Mouse (Mus musculus) midbrain, embryonic 11.5 days (tissue): ENCODE measurements at regions not wholly inside any gene's neighbourhood (a gene's known extent, or its start where the extent isn't known, plus 50 kb on each side); places are given as distances from the start of the nearest gene placed in this dataset.
A peak's percentile ranks its signal among the peaks of the same experiment; 100 is the strongest.

Source experiments
- ATAC-seq: fragments of 200-750 bp; cut with Nextera tagmentation; 2 replicates; pipeline ENCODE4 v1.8.0; 2017; ENCODE audit warnings: moderate TSS enrichment, moderate library complexity; ENCODE audit not compliant: low FRiP score
- DNase-seq: peaks from one replicate; pipeline ENCODE4 v3.0.0; 2015; ENCODE audit warnings: low spot score; ENCODE audit errors: missing footprints
- H3K27ac ChIP-seq: fragments of 300-500 bp; sonication (generic); 2 replicates; pipeline ENCODE4 v1.5.1; 2014; ENCODE audit warnings: low read depth, low read length
- H3K27me3 ChIP-seq: fragments of 300-500 bp; sonication (generic); 2 replicates; pipeline ENCODE4 v1.6.1; 2014; ENCODE audit warnings: mild to moderate bottlenecking, low read length, moderate library complexity, mixed read lengths; ENCODE audit not compliant: control insufficient read depth, insufficient read depth
- H3K36me3 ChIP-seq: fragments of 300-500 bp; sonication (generic); 2 replicates; pipeline ENCODE4 v1.6.1; 2014; ENCODE audit warnings: mild to moderate bottlenecking, low read length, moderate library complexity, mixed read lengths; ENCODE audit not compliant: control insufficient read depth, insufficient read depth
- H3K4me1 ChIP-seq: fragments of 300-500 bp; sonication (generic); 2 replicates; pipeline ENCODE4 v1.6.1; 2014; ENCODE audit warnings: low read length; ENCODE audit not compliant: control insufficient read depth, insufficient read depth
- H3K4me2 ChIP-seq: fragments of 300-500 bp; sonication (generic); 2 replicates; pipeline ENCODE4 v1.6.1; 2014; ENCODE audit warnings: mild to moderate bottlenecking, moderate library complexity
- H3K4me3 ChIP-seq: fragments of 300-500 bp; sonication (generic); 2 replicates; pipeline ENCODE4 v1.5.1; 2014; ENCODE audit warnings: low read depth, low read length
- H3K9ac ChIP-seq: fragments of 300-500 bp; sonication (generic); 2 replicates; pipeline ENCODE4 v1.6.1; 2014; ENCODE audit warnings: low read length
- H3K9me3 ChIP-seq: fragments of 300-500 bp; sonication (generic); 2 replicates; pipeline ENCODE4 v1.6.1; 2016; ENCODE audit warnings: low read length; ENCODE audit not compliant: control insufficient read depth
- WGBS: fragments of 180-500 bp; shearing (Covaris S2); extraction: QIAGEN DNeasy Blood & Tissue Kit; methylation state at CpG from one replicate; pipeline ENCODE4 v1.1.7; 2014; 5-methylcytosine and 5-hydroxymethylcytosine counted together

GRCm38 (mm10) chr5:5956716-5957115 lies 207.6 kb upstream of the Steap1 start:
- H3K4me2 ChIP-seq, result no peak overlapping the region
- DNase-seq, result no peak
- no peaks in the 10 kb centered on the region for H3K36me3 ChIP-seq
- H3K27me3 ChIP-seq, result no peaks in the 10 kb centered on the region
- no peak overlapping the region for H3K4me3 ChIP-seq
- no peak overlapping the region for H3K9ac ChIP-seq
- ATAC-seq, result no peak
- 72% methylated on average over 2 of the region's 2 CpGs for WGBS
- no peaks in the 10 kb centered on the region for H3K9me3 ChIP-seq
- no peaks in the 10 kb centered on the region for H3K4me1 ChIP-seq
- H3K27ac ChIP-seq, result no peak overlapping the region

- Histone ChIP-seq H3K27me3 (no peaks in the 10 kb centered on the region), H3K4me2 (no peak overlapping the region), H3K4me3 (no peak overlapping the region), H3K4me1 (no peaks in the 10 kb centered on the region), H3K9ac (no peak overlapping the region), H3K36me3 (no peaks in the 10 kb centered on the region), H3K9me3 (no peaks in the 10 kb centered on the region), H3K27ac (no peak overlapping the region)
- 88% methylated on average over 2 of the region's 2 CpGs for WGBS
- DNase-seq (no peak), ATAC-seq (no peak)
Observed at GRCm38 (mm10) chr5:5955783-5956182, 206.7 kb upstream of the Steap1 start.

- no peak overlapping the region for H3K27ac ChIP-seq
- no peaks in the 10 kb centered on the region for H3K4me1 ChIP-seq
- no peaks in the 10 kb centered on the region for H3K9me3 ChIP-seq
- H3K4me2 ChIP-seq, result no peak overlapping the region
- 89% methylated on average over 3 of the region's 3 CpGs for WGBS
- DNase-seq, result no peak
- no peak overlapping the region for H3K9ac ChIP-seq
- H3K36me3 ChIP-seq, result no peaks in the 10 kb centered on the region
- no peak for ATAC-seq
- H3K27me3 ChIP-seq, result no peaks in the 10 kb centered on the region
- no peak overlapping the region for H3K4me3 ChIP-seq
Observed at GRCm38 (mm10) chr5:5925796-5926195, 176.7 kb upstream of the Steap1 start.

- Histone ChIP-seq H3K4me3 (no peak overlapping the region), H3K4me1 (no peaks in the 10 kb centered on the region), H3K27me3 (no peaks in the 10 kb centered on the region), H3K9me3 (no peaks in the 10 kb centered on the region), H3K27ac (no peak overlapping the region), H3K36me3 (no peaks in the 10 kb centered on the region), H3K4me2 (no peak overlapping the region), H3K9ac (no peak overlapping the region)
- no peak for DNase-seq
- 13% methylated on average over 1 of the region's 1 CpGs for WGBS
- 0 out of 2 replicates have a peak, but pooled peaks have one; percentile 54 for ATAC-seq
Observed at GRCm38 (mm10) chr5:5916427-5916826, 167.3 kb upstream of the Steap1 start.

DNA sequence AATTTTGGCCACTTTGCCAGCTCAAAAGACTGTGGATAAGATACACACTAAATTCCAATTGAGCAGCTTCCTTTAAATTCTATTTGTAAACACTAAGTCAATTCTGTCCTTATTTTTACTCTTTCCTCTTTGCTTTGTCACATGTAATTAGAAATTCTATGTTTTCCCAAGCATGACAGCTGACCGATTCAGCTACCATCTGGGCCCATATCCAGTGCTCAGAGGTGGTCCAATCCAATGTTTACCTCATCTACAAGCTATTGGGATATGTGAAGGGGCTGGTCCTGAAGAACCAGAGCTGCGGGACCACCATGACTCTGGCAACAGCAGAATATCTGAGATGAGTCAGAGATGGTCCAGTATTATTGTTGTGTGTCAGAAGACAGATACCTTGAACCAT lies 140.2 kb upstream of the Steap1 start:
- H3K9me3 ChIP-seq, result no peaks in the 10 kb centered on the region
- WGBS, result 83% methylated on average over 2 of the region's 2 CpGs
- no peaks in the 10 kb centered on the region for H3K4me1 ChIP-seq
- no peak for ATAC-seq
- no peak overlapping the region for H3K9ac ChIP-seq
- no peak overlapping the region for H3K4me3 ChIP-seq
- H3K27ac ChIP-seq, result no peak overlapping the region
- H3K4me2 ChIP-seq, result no peak overlapping the region
- no peaks in the 10 kb centered on the region for H3K36me3 ChIP-seq
- no peak for DNase-seq
- no peaks in the 10 kb centered on the region for H3K27me3 ChIP-seq

GRCm38 (mm10) chr5:5873425-5873824 lies 124.3 kb upstream of the Steap1 start:
- Histone ChIP-seq H3K4me3 (no peak overlapping the region), H3K4me2 (no peak overlapping the region), H3K27me3 (no peaks in the 10 kb centered on the region), H3K4me1 (no peaks in the 10 kb centered on the region; the same call in 1 of the 2 replicates), H3K9me3 (no peaks in the 10 kb centered on the region), H3K9ac (no peak overlapping the region), H3K27ac (no peak overlapping the region), H3K36me3 (no peaks in the 10 kb centered on the region)
- DNase-seq (no peak), ATAC-seq (no peak)
- 94% methylated on average over 5 of the region's 5 CpGs for WGBS

DNA sequence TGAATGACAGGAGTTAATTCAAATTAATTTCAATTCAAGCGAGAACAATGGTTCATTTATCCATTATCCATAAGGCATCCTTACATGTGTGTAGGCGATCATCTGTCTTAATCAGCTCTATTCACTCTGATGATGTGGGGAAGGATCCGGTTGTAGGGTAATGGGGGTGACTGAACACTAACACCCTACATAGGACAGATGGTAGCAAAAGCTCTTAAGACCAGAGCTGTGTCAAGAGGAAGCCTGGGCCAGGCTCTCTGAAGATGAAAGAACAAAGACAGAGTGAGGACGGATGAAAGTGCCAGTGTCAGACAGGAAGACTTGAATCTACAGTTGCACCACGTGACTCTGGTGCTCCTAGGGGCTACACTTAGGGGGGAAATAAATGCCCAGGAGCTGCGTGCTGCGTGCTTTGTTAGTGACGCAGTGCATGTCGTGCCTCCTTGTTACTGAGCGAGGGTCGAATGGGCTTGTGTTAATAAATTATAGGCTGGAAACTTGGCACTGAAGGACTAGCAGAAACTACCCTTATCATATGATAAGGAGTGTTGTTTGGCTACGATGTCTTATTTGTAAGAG lies 107.1 kb upstream of the Steap1 start:
- Histone ChIP-seq H3K4me3 (no peak overlapping the region), H3K9me3 (no peaks in the 10 kb centered on the region), H3K9ac (no peak overlapping the region), H3K36me3 (no peaks in the 10 kb centered on the region), H3K4me1 (no peaks in the 10 kb centered on the region), H3K4me2 (no peak overlapping the region), H3K27me3 (no peaks in the 10 kb centered on the region), H3K27ac (no peak overlapping the region)
- ATAC-seq, result 0 out of 2 replicates have a peak, but pooled peaks have one; percentile 24
- no peak for DNase-seq
- 86% methylated on average over 12 of the region's 12 CpGs for WGBS

GRCm38 (mm10) chr5:5845805-5846496 lies 96.8 kb upstream of the Steap1 start:
- Histone ChIP-seq H3K4me3 (no peak overlapping the region), H3K9me3 (no peaks in the 10 kb centered on the region), H3K4me2 (no peak overlapping the region), H3K27ac (no peak overlapping the region), H3K4me1 (no peaks in the 10 kb centered on the region), H3K27me3 (no peaks in the 10 kb centered on the region), H3K9ac (no peak overlapping the region), H3K36me3 (no peaks in the 10 kb centered on the region)
- DNase-seq (peak; percentile 90), ATAC-seq (peak; percentile 78)
- WGBS, result 56% methylated on average over 9 of the region's 9 CpGs

- DNase-seq, result no peak
- 87% methylated on average over 3 of the region's 3 CpGs for WGBS
- H3K4me2 ChIP-seq, result no peak overlapping the region
Observed at GRCm38 (mm10) chr5:5844312-5844711, 95.2 kb upstream of the Steap1 start.

More at GRCm38 (mm10) chr5:5844312-5844711, 95.2 kb upstream of the Steap1 start:
- no peak overlapping the region for H3K9ac ChIP-seq
- H3K27me3 ChIP-seq, result no peaks in the 10 kb centered on the region
- ATAC-seq, result no peak
- H3K4me3 ChIP-seq, result no peak overlapping the region
- no peak overlapping the region for H3K27ac ChIP-seq
- no peaks in the 10 kb centered on the region for H3K4me1 ChIP-seq
- no peaks in the 10 kb centered on the region for H3K36me3 ChIP-seq
- no peaks in the 10 kb centered on the region for H3K9me3 ChIP-seq
